ENCODE assay signal across 11 mouse cellular contexts in the genomic region with DNA sequence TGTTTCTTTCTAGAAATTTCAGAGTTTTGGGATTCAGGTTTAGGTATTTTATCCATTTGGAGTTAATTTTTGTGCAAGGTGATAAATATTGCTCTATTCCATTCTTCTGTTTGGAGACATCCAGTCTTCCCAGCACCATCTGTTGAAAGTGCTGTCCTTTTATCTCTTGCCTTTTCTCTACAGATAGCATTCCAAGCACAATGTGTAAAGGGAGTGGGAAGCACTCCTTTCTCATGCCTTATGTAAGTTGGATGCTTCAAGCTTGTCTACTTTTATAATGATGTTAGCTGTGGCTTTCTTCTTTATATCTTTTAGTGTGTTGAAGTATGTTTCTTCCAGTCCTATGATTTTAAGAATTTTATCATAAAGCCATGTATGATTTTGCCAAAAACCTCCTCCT.
"Had no signal": no experiment of that assay in that cellular context is flagged by ENCODE, and none has a peak within 500 bp of the region (broad histone marks: within the 10 kb centered on the region; RNA-seq: fewer than 3 reads in every experiment).

No protein-coding gene starts in this region.

- ATAC-seq: midbrain, embryonic 16.5 days had no signal

- DNase-seq: lung, adult 18-20 months; lung, embryonic 14.5 days; lung, postnatal 10 days; lung, postnatal 4 days; midbrain, embryonic 14.5 days; retina, postnatal 1 day; right cerebral cortex, postnatal 14 days; spleen, adult 18-20 months; thymus, adult 2 months; thymus, postnatal 25 days had no signal
